Mouse (Mus musculus): ENCODE measurements at regions not wholly inside any gene's neighbourhood (a gene's known extent, or its start where the extent isn't known, plus 50 kb on each side); places are given as distances from the start of the nearest gene placed in this dataset.
"Not testable (repeated sequence)": the region's sequence is repeated elsewhere in the genome, so short reads cannot be mapped to it uniquely, and the experiment has no call there.

- DNase-seq (ENCODE audit: extremely low spot score, low read depth, low spot score): no peak
Measured at GRCm38 (mm10) chr2:108756251-108756650, 524.3 kb upstream of the Kif18a start.

DNA sequence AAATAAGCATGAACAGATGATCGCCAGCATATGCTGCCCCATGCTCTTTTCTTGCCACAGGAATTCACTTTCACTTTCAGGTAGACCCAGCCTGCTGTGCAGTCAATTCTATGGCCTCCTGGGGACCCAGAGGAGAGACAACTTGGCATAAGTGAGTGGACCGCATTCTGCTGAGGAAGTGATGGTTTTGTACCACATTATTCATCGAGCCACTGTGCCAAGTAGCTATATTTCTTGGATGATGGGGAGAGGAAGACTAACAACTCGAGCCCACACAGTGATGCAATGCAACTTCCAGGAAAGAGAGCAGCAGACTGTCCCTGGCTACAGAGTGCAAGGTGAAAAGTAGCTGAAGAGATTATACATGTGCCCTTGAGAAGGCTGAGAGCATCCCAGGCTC is 515.8 kb upstream of the Kif18a start:
- DNase-seq (ENCODE audit: extremely low spot score, low read depth, low spot score): no peak

- no peak for DNase-seq (ENCODE audit: extremely low spot score, low read depth, low spot score)
Measured at GRCm38 (mm10) chr2:108766461-108766860, 514.1 kb upstream of the Kif18a start.

DNA sequence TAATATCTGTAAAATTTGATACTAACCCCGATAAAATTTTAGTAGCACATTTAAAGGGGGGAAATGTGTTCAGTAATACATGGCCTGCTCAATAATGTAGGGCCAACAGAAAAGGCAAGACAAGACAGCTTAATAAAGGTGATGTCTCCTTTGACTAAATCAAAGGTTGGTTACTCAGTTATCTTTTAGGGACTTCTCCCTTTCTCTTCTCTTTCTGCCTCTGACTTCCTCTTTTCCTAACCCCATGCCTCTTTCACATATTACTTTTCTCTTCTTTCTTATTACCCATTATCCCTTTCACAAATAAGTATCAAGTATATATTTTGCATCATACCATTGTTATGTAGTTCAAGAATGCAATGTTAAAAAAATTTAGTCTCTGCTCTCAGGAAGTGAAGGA is 510.2 kb upstream of the Kif18a start:
- DNase-seq (ENCODE audit: extremely low spot score, low read depth, low spot score): no peak

DNA sequence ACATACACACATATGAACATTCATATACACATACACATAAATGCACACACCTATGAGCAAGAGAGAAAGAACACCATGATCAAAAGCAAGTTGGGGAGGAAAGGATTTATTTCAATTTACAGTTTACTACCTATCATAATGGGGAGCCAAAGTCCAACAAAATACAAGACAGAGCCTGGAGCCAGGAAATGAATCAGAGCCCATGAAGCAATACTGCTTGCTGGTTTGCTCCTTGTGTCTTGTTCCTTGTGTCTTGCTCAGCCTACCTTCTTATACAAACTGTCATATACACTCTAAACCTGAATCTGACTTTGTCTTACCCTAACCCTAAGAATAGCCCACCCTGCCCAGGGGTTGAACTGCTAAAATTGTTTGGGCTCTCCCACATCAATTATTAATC is 497.1 kb upstream of the Kif18a start:
- DNase-seq (ENCODE audit: extremely low spot score, low read depth, low spot score): no peak

DNA sequence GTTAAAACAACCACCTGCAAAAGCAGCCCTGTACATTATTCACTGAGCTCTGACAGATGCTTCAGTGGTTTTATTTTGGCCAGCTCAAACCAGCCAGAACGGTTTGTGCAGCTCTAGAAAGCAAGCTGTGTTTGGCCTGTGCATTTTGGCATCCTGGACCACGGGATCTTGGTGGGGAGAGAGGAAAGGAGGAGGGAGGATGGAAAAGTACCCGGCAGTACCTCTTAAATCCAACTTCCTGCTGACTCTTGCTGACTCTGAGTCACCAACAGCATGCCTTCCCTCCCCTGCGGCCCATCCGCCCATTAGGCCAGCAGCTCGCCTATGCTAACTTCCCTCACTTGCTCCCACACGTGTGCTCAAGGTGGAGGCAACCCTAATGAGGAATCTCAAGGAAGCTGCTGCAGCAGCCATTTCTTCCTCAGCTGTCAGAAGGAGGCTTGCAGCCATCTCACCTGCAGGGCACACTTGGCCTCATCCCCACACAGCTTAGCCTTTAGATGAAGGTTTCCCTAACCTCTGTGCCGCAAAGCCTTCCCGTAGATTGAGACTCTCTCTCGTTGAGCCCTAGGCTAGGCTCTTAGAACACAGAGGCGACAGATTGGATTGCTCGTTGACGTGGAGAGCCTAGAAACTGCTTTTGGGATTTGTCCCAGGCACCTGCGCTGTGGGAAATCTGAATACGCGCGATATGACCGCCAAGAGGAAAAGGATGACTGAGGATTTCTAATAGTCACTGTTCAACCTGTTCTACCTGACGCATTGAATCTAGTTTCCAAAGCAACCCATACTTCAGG is 495.2 kb upstream of the Kif18a start:
- no peak for DNase-seq (ENCODE audit: extremely low spot score, low read depth, low spot score)

GRCm38 (mm10) chr2:108789166-108789565 is 491.4 kb upstream of the Kif18a start:
- no peak for DNase-seq (ENCODE audit: extremely low spot score, low read depth, low spot score)

- DNase-seq (ENCODE audit: extremely low spot score, low read depth, low spot score): no peak
Measured at GRCm38 (mm10) chr2:108795145-108795544, 485.4 kb upstream of the Kif18a start.

DNA sequence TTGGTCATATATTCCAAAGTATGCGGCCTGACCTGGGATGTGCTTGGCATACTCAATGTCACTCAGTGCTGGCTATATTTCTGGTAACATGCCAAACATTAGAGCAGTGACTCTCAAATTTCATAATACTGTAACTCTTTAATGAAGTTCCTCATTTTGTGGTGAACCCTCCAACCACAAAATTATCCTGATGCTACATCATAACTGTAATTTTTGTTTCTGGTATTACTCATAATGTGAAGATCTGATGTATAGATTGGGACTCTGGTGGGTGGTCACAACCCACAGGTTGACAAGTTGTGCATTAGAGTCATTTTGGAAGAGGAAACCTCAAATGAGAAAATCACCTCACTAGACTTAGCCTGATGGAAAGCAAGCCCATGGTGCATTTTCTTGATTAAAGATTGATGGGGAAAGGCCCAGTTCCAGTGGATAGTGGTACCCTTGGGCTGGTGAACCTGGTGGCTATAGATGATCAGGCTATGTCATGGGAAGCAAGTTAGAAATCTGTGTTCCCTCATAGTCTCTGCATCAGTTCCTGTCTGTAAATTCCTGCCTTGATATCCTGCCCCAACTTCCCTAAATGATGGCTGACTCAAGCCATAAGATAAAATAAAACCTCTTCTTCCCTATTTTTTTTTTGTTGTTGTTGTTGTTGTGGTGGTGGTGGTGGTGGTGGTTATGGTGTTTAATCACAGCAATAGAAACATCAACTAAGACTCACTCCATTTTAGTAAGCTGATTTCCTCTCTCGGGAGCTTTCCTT is 483.5 kb upstream of the Kif18a start:
- no peak for DNase-seq (ENCODE audit: extremely low spot score, low read depth, low spot score)

DNA sequence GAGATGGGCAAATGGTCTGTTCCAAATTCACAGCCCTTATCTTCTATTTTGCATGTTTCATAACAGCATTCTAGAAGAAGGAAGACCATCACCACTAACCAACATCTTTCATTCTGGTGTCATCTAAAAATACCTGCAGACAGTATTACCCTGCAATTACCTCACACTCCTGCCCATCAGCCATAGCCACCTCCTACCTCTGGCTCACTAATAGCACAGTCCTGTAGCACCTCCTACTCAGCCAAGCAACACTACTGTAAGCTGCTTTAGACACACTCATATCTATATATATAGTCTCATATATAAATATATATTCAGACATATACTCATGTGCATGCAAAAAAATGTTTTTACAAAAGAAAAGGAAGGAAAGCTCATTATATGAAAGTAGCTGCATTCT is 468.2 kb upstream of the Kif18a start:
- DNase-seq (ENCODE audit: extremely low spot score, low read depth, low spot score): no peak

GRCm38 (mm10) chr2:108813040-108813566 is 467.4 kb upstream of the Kif18a start:
- DNase-seq (ENCODE audit: extremely low spot score, low read depth, low spot score): no peak

- no peak for DNase-seq (ENCODE audit: extremely low spot score, low read depth, low spot score)
Measured at GRCm38 (mm10) chr2:108816579-108816978, 464.0 kb upstream of the Kif18a start.

DNA sequence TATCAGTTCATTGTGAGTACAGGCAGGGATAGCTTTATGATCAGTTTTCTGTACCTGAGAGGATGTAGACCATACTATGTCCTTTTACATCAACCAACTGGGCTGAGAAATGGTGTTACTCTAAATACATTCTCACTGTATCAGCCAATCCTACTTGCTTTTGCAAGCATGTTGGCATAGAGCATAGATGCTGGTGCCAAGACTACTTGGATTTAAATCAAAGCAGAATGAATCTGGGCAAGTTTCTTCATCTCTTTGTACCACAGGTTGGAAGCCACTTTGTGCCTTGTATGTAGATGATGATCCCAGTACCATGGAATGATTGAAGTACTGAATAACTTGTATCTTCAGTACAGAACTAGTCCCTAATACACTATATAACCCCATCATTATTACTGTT is 456.5 kb upstream of the Kif18a start:
- DNase-seq (ENCODE audit: extremely low spot score, low read depth, low spot score): no peak

GRCm38 (mm10) chr2:108825981-108826380 is 454.6 kb upstream of the Kif18a start:
- DNase-seq (ENCODE audit: extremely low spot score, low read depth, low spot score): no peak

DNA sequence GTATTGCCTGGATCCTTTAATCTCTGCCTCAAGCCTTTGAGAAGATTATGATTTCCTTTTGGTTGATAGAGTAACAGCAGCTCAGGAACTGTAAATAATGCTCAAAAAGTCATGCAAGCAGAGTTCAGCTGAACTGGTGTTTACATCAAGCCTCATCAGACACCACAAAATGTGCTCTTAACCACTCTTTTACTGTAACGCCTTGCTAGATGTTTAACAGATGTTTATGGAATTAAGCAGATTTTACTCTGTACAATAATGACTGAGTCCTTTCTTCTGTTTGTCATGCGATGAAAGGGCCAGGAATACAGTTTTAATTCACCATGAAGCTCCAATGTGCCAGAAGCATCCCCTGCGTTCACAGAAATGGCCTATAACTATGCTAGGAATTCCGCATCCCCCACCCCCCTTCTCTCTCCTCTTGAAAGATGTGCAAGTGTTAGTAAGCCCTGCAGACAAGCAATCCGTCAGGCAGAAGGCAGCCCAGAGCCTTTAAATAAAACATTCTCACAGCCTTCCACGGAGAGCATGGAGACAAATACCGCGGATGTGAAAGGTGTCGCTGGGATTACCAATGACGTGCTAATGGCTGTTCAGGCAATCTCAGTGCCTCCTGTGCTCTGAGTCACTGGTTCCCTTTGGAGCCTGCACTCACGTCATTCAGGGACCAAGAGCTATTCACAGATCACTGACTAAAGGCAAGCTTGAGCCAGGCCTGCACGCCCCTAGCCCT is 453.3 kb upstream of the Kif18a start:
- DNase-seq (ENCODE audit: extremely low spot score, low read depth, low spot score): no peak

DNA sequence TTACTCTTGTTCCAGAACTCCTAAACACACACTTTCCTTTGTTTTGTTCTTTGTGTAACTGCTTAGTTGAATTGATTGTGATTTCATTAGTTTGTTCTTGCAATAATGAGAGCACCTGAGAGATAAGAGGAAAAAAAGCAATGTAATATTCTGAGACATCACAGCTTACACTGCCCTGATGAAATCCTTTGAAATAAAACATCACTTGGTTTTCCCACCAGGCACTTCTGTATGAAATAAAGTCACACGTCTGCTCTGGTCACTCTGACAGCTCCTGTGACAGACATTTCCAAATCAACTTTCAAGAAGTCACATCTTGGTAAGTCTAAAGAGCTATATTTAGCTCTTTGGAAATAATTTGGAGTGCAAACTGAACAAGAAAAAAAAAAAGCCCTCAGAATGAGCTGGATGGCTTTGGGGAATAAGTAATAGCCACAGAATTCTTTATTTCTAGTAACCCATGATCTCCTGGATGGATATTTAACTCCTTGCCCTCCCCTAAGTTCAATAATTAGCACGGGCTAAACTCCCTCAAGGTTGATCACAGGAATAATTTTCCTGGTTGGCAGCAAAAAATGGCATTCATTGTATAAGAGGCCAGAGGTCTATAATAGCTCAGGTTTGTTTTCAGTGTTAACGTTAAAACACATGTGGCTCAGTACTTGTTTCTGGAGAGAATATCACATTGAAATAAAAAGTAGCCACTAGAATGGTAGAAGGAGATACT is 452.4 kb upstream of the Kif18a start:
- DNase-seq (ENCODE audit: extremely low spot score, low read depth, low spot score): no peak

DNA sequence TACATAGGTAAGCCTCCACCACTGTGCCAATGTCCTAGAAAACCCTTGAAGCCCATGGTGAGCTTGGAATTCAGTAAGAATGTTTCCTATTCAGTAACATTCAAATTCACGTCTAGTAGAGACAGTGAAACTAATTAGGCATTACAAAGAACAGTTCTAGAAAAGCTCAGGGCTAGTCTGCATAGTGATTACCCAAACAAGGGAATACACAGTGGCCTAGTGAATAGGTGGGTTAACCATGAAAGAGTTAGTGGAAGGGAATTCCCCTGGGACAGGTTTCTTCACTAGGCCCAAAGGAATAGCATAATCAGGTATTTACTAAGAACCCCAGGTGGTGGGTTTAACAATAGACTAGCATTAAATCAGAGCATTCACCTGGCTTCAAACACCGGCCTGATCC is 436.7 kb upstream of the Kif18a start:
- not testable (repeated sequence) for DNase-seq (ENCODE audit: extremely low spot score, low read depth, low spot score)

DNA sequence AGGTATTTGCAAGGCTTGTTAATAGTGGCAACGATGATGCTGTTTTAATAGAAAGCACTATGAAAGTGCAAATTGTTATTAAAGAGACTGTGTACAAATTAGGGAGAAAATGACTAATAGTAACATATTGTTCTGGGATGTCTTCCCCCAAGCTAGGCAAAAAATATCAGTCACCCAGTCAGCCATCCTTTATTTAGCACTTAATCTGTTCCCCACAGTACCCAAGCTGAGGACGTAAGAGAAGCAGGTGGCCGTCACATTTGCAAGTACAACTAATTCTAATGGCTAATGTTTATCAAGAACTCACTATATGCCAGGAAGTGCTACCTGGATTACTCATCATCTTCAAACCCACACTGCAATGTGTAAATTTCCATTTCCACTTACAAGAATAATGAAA is 432.5 kb upstream of the Kif18a start:
- DNase-seq (ENCODE audit: extremely low spot score, low read depth, low spot score): no peak

DNA sequence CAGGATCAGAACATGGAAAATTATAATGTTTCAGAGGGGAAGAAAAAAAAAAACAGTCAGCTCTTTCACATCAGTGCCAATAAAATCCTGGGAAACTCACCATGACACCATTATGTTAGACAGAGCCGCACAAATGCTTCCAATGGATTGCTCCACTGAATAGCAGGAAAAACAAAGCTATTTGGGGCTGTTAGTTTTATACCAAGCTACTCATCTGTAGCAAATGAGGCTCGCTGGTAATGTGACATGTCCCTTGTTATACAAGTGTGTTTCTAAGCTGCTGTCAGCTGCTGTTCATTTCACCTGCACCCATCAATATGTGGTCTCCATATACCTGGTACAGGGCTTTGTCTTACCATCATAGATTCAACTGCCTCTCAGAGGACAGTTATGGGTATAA is 426.1 kb upstream of the Kif18a start:
- DNase-seq (ENCODE audit: extremely low spot score, low read depth, low spot score): no peak

DNA sequence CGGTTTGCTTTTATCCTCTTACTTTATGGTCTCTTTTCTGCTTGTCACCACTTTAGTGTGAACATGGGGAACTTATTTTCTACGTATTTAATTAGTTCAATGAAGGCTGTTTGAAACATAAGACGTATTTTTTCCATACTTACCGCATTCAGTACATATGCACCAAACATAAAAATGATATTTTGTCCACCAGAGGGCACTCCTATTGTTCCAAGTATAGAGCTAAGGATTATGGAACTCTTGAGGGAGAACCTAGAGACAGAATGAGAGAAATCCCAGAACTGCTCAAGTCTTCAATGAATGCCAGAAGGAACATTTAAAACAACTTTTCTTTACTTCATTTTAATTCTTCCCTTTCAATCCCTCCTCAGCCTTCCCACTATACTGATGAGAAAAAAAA is 403.4 kb upstream of the Kif18a start:
- DNase-seq (ENCODE audit: extremely low spot score, low read depth, low spot score): no peak

- DNase-seq (ENCODE audit: extremely low spot score, low read depth, low spot score): no peak
Measured at GRCm38 (mm10) chr2:108877676-108878075, 402.9 kb upstream of the Kif18a start.
